Mouse (Mus musculus) T-helper 2 cell (primary cell): ENCODE results near the gene Otop3.
"Not testable (repeated sequence)": the region's sequence is repeated elsewhere in the genome, so short reads cannot be mapped to it uniquely, and the experiment has no call there.

ENCODE experiments used
- in situ Hi-C: fragments of 300-600 bp; cut with MboI, MseI; formaldehyde crosslinking; loops from one replicate; pipeline ENCODE4 v1.15.1; 2025; ENCODE audit warnings: high pct_unique_total_duplicates

Gene Otop3

GRCm38 (mm10) chr11:115366039-115366705 is 31.6 kb downstream of the Otop3 start:
- in situ Hi-C loops = no loop called here

- in situ Hi-C loops = no loop called here
Observed at GRCm38 (mm10) chr11:115366706-115367394, 32.3 kb downstream of the Otop3 start.

GRCm38 (mm10) chr11:115367395-115367944 is 32.9 kb downstream of the Otop3 start, which contains the start of gene Hid1:
TSS of gene Hid1 (minus strand) at chr11:115367756.
- in situ Hi-C loops = no loop called here

- in situ Hi-C loops = no loop called here
Observed at GRCm38 (mm10) chr11:115370368-115370767, 35.8 kb downstream of the Otop3 start.

GRCm38 (mm10) chr11:115371354-115371753 is 36.8 kb downstream of the Otop3 start:
- in situ Hi-C loops = no loop called here

GRCm38 (mm10) chr11:115372015-115372414 is 37.5 kb downstream of the Otop3 start:
- in situ Hi-C loops = no loop called here

- in situ Hi-C loops = no loop called here
Observed at GRCm38 (mm10) chr11:115372737-115373136, 38.2 kb downstream of the Otop3 start.

- in situ Hi-C loops = no loop called here
Observed at GRCm38 (mm10) chr11:115373805-115374694, 39.5 kb downstream of the Otop3 start.

- in situ Hi-C loops = no loop called here
Observed at GRCm38 (mm10) chr11:115374695-115375425, 40.3 kb downstream of the Otop3 start.

- in situ Hi-C loops = no loop called here
Observed at GRCm38 (mm10) chr11:115376722-115377121, 42.2 kb downstream of the Otop3 start.

GRCm38 (mm10) chr11:115377254-115377653 is 42.7 kb downstream of the Otop3 start:
- in situ Hi-C loops = no loop called here

GRCm38 (mm10) chr11:115377854-115378253 is 43.3 kb downstream of the Otop3 start:
- in situ Hi-C loops = no loop called here

GRCm38 (mm10) chr11:115381276-115381675 is 46.7 kb downstream of the Otop3 start:
- in situ Hi-C loops = no loop called here

- in situ Hi-C loops = no loop called here
Observed at GRCm38 (mm10) chr11:115381743-115382539, 47.4 kb downstream of the Otop3 start, which contains the start of gene Cdr2l. TSS of gene Cdr2l (plus strand) at chr11:115381916.

GRCm38 (mm10) chr11:115382891-115383290 is 48.4 kb downstream of the Otop3 start:
- in situ Hi-C loops = no loop called here

GRCm38 (mm10) chr11:115383701-115384474 is 49.4 kb downstream of the Otop3 start:
- in situ Hi-C loops = no loop called here

- in situ Hi-C loops = no loop called here
Observed at GRCm38 (mm10) chr11:115384587-115384986, 50.1 kb downstream of the Otop3 start.

GRCm38 (mm10) chr11:115386859-115387258 is 52.3 kb downstream of the Otop3 start:
- in situ Hi-C loops = not testable (repeated sequence)

- in situ Hi-C loops = no loop called here
Observed at GRCm38 (mm10) chr11:115391358-115391757, 56.8 kb downstream of the Otop3 start.
